Mouse (Mus musculus): ENCODE data around the gene Mapk8ip2.

- TF ChIP-seq CTCF (IDR thresholded peaks at IDR 0.05; ENCODE audit: low read depth): no peak
- TF ChIP-seq EP300 (IDR thresholded peaks at IDR 0.05; ENCODE audit: low read depth): no peak
Measured at GRCm38 (mm10) chr15:89475611-89476474, 22.1 kb downstream of the Mapk8ip2 start.
